Mouse (Mus musculus) CD4-positive, CD25-positive, alpha-beta regulatory T cell (primary cell): ENCODE results near the gene Tor3a. TPM values are rescaled to one million over a fixed set of nuclear protein-coding genes. Genes with fewer than 3 reads are reported as not detected.

ENCODE experiments used
- polyA plus RNA-seq: library from polyadenylated mRNA; unstranded; fragments of 100-300 nt; shearing (Covaris generic); gene quantifications from one replicate; pipeline ENCODE4 v1.2.1, GENCODE M21; 2017

Gene Tor3a
- polyA plus RNA-seq = 34.8 TPM

GRCm38 (mm10) chr1:156674195-156675000 lies at the start of gene Tor3a:
Gene Tor3a (minus strand): TSS chr1:156674356.

GRCm38 (mm10) chr1:156718950-156719805 lies 45.0 kb upstream of the Tor3a start, which contains the start of gene Fam20b:
Gene Fam20b (minus strand): TSS chr1:156719086.

Other genes starting within 250 kb of the Tor3a start
- gene Soat1, start 200.0 kb downstream of the Tor3a start, polyA plus RNA-seq = 42.3 TPM
- gene Gm10031, start 150.3 kb downstream of the Tor3a start, polyA plus RNA-seq = 0.85 TPM
- gene Abl2, start 115.6 kb downstream of the Tor3a start, polyA plus RNA-seq = 5.1 TPM
- 28.4 TPM for gene Fam20b, start 44.7 kb upstream of the Tor3a start, polyA plus RNA-seq
- gene Angptl1, start 164.2 kb upstream of the Tor3a start, polyA plus RNA-seq = 0.57 TPM